Mouse (Mus musculus) kidney, adult 18-20 months (tissue): ENCODE data around the gene Col7a1.

ENCODE experiments used
- DNase-seq: peaks from one replicate; pipeline ENCODE4 v3.0.0; 2021

The Col7a1 gene

GRCm38 (mm10) chr9:108987704-108988350 lies 34.4 kb downstream of the Col7a1 start:
- no peak for DNase-seq

DNA sequence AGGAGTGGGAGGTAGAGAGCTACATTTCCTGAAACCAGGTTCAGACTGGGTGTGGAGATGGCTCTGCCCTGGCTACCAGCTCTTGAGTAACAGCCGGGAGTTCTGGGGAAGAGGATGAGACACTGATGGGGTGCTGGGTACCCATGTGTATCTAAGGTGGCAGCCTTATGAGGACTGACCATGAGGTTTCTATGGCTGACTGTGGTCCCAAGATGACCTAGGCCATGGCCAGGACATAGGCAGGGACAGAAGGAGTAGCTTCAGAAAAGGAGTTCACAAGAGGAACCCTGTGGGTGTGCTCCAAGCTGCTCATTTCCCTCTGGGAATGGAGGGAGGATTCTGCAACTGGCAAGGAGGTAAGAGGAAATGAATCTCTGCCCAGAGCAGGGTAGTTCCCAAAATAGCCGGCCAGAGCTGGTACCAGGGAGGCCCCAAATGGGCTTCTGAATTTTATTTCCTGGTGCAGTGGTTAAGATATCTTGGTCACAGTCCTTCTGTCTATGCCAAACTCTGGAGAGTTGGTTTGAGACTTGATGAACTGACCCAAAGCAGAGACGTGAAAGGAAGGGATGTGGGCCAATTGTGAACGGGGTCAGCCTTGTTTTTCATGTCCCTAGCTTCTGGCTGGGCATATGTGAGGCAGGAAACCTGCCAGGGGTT lies 36.5 kb downstream of the Col7a1 start:
- no peak for DNase-seq

DNA sequence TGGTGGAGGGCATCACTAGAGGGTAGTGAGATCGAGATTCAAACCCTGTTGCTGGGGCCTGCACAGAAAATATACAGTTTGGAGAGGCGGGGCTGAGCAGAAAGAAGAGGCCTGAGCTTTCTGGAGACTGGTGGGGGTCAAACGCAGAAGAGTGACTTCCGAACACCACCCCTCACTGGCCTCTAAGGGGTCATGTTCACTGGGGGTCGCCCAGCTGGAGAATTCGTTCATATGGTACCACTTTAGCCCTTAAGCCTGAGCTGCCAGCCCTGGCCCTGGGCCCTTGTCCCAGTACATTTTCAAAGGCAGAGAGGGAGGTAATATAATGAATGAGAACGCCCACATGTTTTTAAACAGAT lies 37.1 kb downstream of the Col7a1 start:
- no peak for DNase-seq

DNA sequence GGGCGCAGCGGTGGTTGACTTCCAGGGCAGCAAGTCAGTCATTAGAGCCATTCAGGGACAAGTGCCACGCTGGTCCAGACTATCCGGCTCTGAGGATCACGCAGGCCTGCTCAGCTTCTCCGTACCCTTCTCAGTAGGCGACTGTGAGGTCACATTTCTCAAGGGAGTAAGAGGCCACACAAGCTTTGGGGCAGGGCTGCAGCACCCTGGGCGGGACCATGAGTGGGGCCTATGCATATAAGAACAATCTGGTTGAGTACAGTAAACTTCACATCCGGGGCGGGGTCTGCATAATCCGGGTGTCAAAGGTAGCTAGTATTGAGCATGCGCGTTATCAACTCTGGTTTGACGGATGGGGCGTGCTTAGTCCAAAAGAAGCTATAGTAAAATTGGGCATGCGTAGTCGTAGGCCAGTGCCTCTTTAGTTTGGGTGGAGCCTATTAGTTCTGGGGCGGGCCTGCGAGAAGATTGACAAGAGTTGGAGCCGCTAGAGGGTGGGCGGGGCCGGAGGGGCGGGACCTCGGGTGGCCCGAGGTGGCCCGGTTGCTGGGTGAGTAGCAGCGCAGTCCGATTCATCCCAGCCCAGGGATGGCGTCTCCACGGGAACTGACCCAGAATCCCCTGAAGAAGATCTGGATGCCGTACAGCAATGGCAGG lies 38.2 kb downstream of the Col7a1 start, which contains the start of gene Pfkfb4:
Gene Pfkfb4, plus strand, starts transcription at position 351 of the 657 bp plus-strand sequence.
- peak; percentile 96 for DNase-seq

GRCm38 (mm10) chr9:108992085-108992469 lies 38.7 kb downstream of the Col7a1 start:
- DNase-seq, result no peak

DNA sequence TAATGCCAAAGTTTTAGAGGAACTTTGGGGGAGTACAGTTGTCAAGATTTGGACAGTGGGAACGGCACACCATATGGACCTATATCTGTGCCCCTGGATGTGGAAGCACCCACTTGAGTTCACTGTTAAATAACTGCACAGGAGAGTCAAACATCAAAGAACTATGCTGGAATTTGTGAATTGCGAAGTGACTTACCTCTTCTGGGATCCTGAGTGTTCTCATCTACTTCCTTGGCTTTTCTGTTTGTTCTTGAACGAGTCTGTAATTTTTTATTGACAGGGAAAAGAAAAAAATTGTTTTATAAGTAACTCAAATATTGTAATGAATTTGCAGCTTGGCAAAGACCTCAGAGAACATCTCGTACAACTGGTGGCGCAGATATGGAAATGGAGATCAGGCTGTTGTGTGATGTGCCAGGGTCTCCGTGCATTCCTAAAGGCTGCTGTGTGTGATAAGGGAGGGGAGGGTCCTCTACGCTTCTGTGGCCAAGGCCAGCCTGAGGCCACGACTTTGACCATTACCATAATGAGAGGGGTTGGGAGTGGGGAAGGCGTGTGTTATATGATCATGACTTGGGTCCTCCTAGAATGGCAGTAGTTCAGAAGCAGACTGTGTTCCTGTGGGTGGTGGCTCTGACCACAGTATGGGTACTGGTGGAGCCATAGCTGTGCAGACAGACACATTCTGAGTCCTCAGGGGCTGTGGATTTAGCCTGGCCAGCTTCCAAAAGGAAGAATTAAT lies 39.4 kb downstream of the Col7a1 start:
- no peak for DNase-seq

- peak; percentile 62 for DNase-seq
These were observed 43.0 kb downstream of the Col7a1 start for GRCm38 (mm10) chr9:108996411-108996810.

GRCm38 (mm10) chr9:108998287-108999166 lies 45.1 kb downstream of the Col7a1 start:
- no peak for DNase-seq

- DNase-seq, result no peak
These were observed 45.8 kb downstream of the Col7a1 start for GRCm38 (mm10) chr9:108999167-108999526.

GRCm38 (mm10) chr9:109000726-109001125 lies 47.3 kb downstream of the Col7a1 start:
- DNase-seq, result peak; percentile 76

- DNase-seq, result peak; percentile 61
These were observed 49.8 kb downstream of the Col7a1 start for GRCm38 (mm10) chr9:109003201-109003600.

GRCm38 (mm10) chr9:109007025-109007780 lies 53.8 kb downstream of the Col7a1 start:
- no peak for DNase-seq

GRCm38 (mm10) chr9:109008081-109008480 lies 54.7 kb downstream of the Col7a1 start:
- no peak for DNase-seq

DNA sequence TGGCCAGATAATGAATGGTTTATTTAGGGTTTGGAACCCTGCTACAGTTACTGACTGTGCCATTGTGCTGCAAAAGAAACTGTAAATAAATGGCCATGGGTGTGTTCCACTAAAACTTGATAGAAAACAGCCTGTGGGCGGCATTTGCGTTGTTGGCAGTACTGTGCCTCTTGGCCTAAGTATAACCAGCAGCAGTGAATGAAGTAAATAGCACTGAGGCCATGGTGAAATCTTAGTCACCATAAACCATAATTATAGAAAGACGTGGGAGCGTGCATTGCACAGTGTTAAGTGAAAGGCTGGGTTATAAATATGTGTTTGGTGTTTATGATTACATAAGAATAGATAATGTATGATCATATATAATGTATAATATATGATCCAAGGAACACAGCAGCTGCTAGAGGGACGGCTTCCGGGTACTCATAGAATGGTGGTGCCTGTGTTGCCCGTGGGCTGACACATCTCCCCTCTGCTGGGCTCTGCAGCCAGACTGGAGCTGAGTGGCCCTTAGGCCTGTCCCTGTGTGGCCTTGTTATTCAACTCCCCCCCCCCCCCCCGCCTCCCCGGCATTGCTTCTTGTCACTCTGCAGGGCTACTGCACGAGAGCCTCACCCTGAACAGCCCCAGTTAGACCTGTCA lies 55.7 kb downstream of the Col7a1 start:
- DNase-seq, result no peak

- DNase-seq, result no peak
These were observed 56.4 kb downstream of the Col7a1 start for GRCm38 (mm10) chr9:109009636-109010315.

- DNase-seq, result no peak
These were observed 56.9 kb downstream of the Col7a1 start for GRCm38 (mm10) chr9:109010316-109010690.

DNA sequence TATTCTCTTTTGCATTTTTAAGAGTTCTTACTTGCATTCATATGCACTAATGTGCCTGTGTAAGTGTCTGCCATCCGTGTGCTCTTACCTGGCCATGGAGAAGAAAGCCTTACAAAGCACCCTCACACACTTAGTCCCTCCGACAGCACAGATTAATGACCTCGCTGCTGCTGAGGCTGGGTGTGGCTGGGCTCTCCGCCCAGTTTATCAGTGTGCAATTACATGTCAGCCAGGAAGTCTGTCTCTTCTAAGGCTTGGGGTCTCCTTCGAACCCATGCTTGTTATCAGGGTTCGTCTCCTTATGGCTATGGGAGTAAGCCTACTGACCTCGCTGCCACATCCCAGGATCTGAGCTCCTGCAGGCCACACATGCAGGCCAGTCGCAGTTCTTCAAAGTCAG lies 62.0 kb downstream of the Col7a1 start:
- no peak for DNase-seq

GRCm38 (mm10) chr9:109016973-109017604 lies 63.7 kb downstream of the Col7a1 start:
- DNase-seq, result no peak

DNA sequence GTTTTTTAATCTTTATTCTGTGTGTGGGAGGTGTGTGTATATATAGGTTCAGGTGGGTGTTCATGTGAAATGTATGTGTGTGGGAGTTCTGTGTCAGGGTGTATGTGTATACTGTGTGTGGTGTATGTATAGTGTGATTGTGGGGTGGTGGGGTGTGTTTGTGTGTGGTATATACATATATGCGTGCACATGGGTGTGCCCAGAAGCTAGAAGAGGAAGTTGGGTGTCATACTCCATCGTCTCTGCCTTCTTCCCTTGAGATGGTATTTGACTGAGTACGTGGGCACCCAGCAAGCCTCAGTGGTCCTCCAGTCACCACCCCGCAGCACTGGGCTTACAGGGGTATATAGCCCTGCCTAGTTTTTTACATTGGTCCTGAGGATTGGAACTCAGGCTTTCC lies 68.0 kb downstream of the Col7a1 start:
- no peak for DNase-seq
